Mouse (Mus musculus) gastrocnemius, postnatal 10 days (tissue): ENCODE data around the gene S1pr3. TPM values are rescaled to one million over a fixed set of nuclear protein-coding genes. Genes with fewer than 3 reads are reported as not detected.
A peak's percentile ranks its signal among the peaks of the same experiment; 100 is the strongest.

Experiments
- DNase-seq: peaks from one replicate; pipeline ENCODE4 v3.0.0; 2021; ENCODE audit warnings: mixed read lengths
- total RNA-seq, 2 experiments: library from RNA; stranded (reverse); gene quantifications; 2 replicates each; pipeline ENCODE4 v1.2.3; 2021

Gene S1pr3
- total RNA-seq, 2 experiments from 2014 or later = 14.6 to 21.7 TPM

GRCm38 (mm10) chr13:51405731-51406320 is 2.6 kb upstream of the S1pr3 start:
- no peak for DNase-seq

- DNase-seq = no peak
These were observed 760 bp upstream of the S1pr3 start for GRCm38 (mm10) chr13:51407541-51408217.

GRCm38 (mm10) chr13:51409936-51410481 is 1.6 kb downstream of the S1pr3 start:
- DNase-seq = no peak

- DNase-seq = no peak
These were observed 2.8 kb downstream of the S1pr3 start for GRCm38 (mm10) chr13:51411243-51411642.

GRCm38 (mm10) chr13:51411696-51412430 is 3.4 kb downstream of the S1pr3 start:
- DNase-seq = no peak

- no peak for DNase-seq
These were observed 5.0 kb downstream of the S1pr3 start for GRCm38 (mm10) chr13:51413461-51413860.

- DNase-seq = no peak
These were observed 8.3 kb downstream of the S1pr3 start for GRCm38 (mm10) chr13:51416727-51417126.

GRCm38 (mm10) chr13:51417796-51418195 is 9.4 kb downstream of the S1pr3 start:
- DNase-seq = no peak

- DNase-seq = peak; percentile 97
These were observed 10.0 kb downstream of the S1pr3 start for GRCm38 (mm10) chr13:51418268-51418941.

GRCm38 (mm10) chr13:51418942-51419451 is 10.6 kb downstream of the S1pr3 start:
- no peak for DNase-seq

GRCm38 (mm10) chr13:51419501-51419900 is 11.1 kb downstream of the S1pr3 start:
- DNase-seq = no peak

GRCm38 (mm10) chr13:51420861-51421260 is 12.4 kb downstream of the S1pr3 start:
- DNase-seq = no peak

- no peak for DNase-seq
These were observed 15.2 kb downstream of the S1pr3 start for GRCm38 (mm10) chr13:51423647-51424046.

- DNase-seq = peak; percentile 79
These were observed 16.2 kb downstream of the S1pr3 start for GRCm38 (mm10) chr13:51424647-51425046.

GRCm38 (mm10) chr13:51425662-51426443 is 17.4 kb downstream of the S1pr3 start:
- DNase-seq = no peak

- no peak for DNase-seq
These were observed 24.9 kb downstream of the S1pr3 start for GRCm38 (mm10) chr13:51433371-51433770.

GRCm38 (mm10) chr13:51434460-51434859 is 26.0 kb downstream of the S1pr3 start:
- no peak for DNase-seq

GRCm38 (mm10) chr13:51435146-51435545 is 26.7 kb downstream of the S1pr3 start:
- DNase-seq = no peak

- DNase-seq = no peak
These were observed 29.0 kb downstream of the S1pr3 start for GRCm38 (mm10) chr13:51437105-51438085.

GRCm38 (mm10) chr13:51442922-51443321 is 34.5 kb downstream of the S1pr3 start:
- DNase-seq = no peak
